Mouse (Mus musculus) mature B cell (primary cell): Measurements from ENCODE around the gene Ccdc34.

ENCODE experiments used
- in situ Hi-C: fragments of 300-500 bp; cut with MboI; formaldehyde crosslinking; loops from 2 replicates; pipeline ENCODE4 v1.14.3; 2019

Gene Ccdc34

DNA sequence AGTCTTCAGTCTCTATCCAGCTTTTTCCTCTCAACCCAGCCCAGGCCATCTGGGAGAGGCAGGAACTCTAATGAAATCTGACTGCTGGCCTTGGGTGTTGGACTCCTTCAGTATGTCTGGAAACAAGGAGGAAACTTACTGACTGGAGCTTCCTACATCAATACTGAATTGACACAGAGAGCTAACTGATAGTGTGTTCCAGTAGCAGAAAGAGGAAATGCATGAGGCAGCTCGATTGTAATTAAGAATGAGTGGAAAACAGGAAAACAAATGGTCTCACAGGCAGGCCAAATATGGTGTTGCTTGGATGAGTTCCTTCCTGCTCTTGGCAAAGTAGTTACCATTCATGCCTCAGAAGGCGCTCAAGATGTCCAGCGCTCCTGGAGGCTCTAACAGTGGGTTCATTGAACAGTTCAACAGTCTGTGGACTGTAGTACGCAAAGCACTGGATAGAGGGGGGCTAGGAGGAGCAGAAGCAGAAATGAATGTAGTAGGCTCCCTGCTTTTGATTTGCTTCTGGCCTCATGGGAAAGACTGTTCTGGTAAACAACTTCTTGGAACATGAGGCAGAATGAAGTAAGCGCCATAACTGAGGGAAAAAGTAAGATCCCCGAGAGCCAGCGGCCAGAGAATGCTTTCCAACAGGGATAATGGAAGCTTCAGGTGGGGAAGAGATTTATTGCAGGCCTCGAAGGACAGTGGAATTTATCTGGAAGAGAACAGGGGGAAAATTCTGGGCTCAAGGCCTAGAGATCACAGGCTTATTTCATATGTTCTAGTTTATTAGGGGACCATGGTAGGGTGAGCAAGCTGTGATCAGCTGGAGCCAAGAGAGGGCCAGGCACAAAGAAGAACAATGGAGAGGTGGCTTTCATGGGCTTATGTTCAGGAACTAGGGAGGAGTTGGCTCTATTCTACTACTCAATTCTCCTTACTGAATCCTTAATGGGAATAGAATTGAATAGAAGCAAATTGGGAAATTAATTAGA is 193.2 kb downstream of the Ccdc34 start:
- in situ Hi-C loops, result loop anchor here (25.0 kb wide), 1 partner anchor 299 kb away; the partner anchor contains the start of gene Lgr4

- in situ Hi-C loops, result loop anchor here (25.0 kb wide), 1 partner anchor 302 kb away; the partner anchor contains the start of gene Lgr4
These were observed 196.7 kb downstream of the Ccdc34 start for GRCm38 (mm10) chr2:110214278-110214677.

- in situ Hi-C loops, result loop anchor here (25.0 kb wide), 1 partner anchor 303 kb away; the partner anchor contains the start of gene Lgr4
These were observed 197.5 kb downstream of the Ccdc34 start for GRCm38 (mm10) chr2:110214991-110215684.

GRCm38 (mm10) chr2:110215685-110216058 is 198.1 kb downstream of the Ccdc34 start:
- in situ Hi-C loops, result loop anchor here (25.0 kb wide), 1 partner anchor 303 kb away; the partner anchor contains the start of gene Lgr4

DNA sequence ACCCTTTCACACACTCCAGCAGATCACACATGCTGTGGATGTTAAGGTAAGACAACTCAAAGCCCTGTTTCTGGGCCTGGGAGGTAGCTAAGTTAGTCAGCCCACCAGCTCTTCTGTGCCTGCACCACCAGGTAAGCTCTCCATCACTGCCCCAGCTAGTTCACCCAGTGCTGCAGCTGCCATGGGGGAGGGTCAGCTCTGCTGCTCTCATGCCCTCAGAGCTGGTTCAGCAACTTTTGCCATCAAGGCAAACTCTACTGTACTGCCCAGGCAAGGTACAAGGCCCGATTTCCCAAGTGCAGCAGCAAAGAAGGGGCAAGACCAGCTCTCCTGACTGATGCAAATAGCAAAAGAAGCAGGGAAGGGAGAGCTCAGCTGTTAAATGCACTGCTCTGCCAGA is 202.9 kb downstream of the Ccdc34 start:
- in situ Hi-C loops, result loop anchor here (25.0 kb wide), 1 partner anchor 308 kb away; the partner anchor contains the start of gene Lgr4

DNA sequence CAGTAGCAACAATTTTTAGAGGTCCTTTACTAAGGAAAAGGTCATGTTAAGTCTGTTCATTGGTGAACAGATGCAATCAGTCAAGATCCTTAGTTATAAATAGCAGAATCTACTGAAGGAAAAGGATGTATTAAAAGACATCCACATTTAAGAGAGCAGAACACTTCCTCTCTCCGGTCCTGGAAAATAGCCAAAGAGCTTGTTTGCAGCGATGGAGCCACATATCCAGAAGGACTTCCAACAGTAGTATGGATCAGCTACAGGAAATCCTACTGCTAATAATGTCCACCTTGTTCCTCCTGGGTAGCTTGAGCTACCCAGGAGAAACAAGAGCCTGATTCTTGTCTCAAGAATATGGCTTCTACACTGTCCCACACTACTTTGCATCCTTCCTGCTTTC is 205.2 kb downstream of the Ccdc34 start:
- in situ Hi-C loops, result loop anchor here (25.0 kb wide), 1 partner anchor 310 kb away; the partner anchor contains the start of gene Lgr4
